Mouse (Mus musculus) bone marrow macrophage, adult 2 months (primary cell): Measurements from ENCODE around the gene Paqr7.

Experiments used
- CTCF ChIP-seq: IDR thresholded peaks from 2 replicates; pipeline ENCODE4 v1.5.1; 2012; ENCODE audit warnings: low read depth, mild to moderate bottlenecking, low read length, moderate library complexity
- POLR2A ChIP-seq: IDR thresholded peaks from 2 replicates; pipeline ENCODE4 v1.6.1; 2012; ENCODE audit warnings: mild to moderate bottlenecking, low read depth, low read length, borderline replicate concordance

DNA sequence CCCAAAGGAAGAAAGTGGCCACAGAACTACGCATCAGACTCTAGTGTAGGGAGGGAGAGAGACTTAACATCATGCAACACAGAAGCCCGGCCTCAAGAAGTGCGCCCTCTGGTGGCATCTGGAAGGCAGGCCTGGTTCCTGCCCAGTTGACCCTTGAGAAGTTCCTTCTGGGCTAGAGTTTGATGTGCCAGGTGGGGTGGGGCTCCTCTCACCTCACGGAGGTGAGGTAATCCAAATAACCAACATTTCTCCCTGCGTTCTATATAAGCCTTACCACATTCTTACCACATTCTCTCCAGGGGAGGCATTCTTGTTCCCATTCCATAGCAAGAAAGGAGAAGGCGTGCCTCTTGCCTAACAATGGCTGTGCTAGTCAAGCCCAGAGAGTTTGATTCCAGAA, 15.6 kb upstream of the Paqr7 start:
- peak; percentile 91 for TF ChIP-seq CTCF
- no peak for TF ChIP-seq POLR2A
